Mouse (Mus musculus) limb, embryonic 14.5 days (tissue): Measurements from ENCODE around the gene Fam172a. TPM values are rescaled to one million over a fixed set of nuclear protein-coding genes. Genes with fewer than 3 reads are reported as not detected.

Experiments used
- ATAC-seq: fragments of 200-750 bp; cut with Nextera tagmentation; 2 replicates; pipeline ENCODE4 v1.8.0; 2017; ENCODE audit warnings: low read depth, moderate number of reproducible peaks, moderate TSS enrichment; ENCODE audit not compliant: low FRiP score
- DNase-seq: peaks from one replicate; pipeline ENCODE4 v3.0.0-alpha.2; 2015; ENCODE audit warnings: low spot score
- H3K27ac ChIP-seq: fragments of 300-500 bp; sonication (generic); replicated peaks from 2 replicates; pipeline ENCODE4 v1.5.1; 2014; ENCODE audit warnings: low read depth, mild to moderate bottlenecking, low read length, moderate library complexity, mixed read lengths
- H3K27me3 ChIP-seq: fragments of 300-500 bp; sonication (generic); 2 replicates; pipeline ENCODE4 v1.6.1; 2014; ENCODE audit warnings: low read length, mixed read lengths; ENCODE audit not compliant: control insufficient read depth, insufficient read depth
- H3K36me3 ChIP-seq: fragments of 300-500 bp; sonication (generic); 2 replicates; pipeline ENCODE4 v1.6.1; 2014; ENCODE audit warnings: mild to moderate bottlenecking, low read length, moderate library complexity, mixed read lengths; ENCODE audit not compliant: control insufficient read depth, insufficient read depth
- H3K4me1 ChIP-seq: fragments of 300-500 bp; sonication (generic); 2 replicates; pipeline ENCODE4 v1.6.1; 2014; ENCODE audit warnings: antibody characterized with exemption, low read length, mixed read lengths; ENCODE audit not compliant: control insufficient read depth, insufficient read depth
- H3K4me2 ChIP-seq: fragments of 300-500 bp; sonication (generic); replicated peaks from 2 replicates; pipeline ENCODE4 v1.6.1; 2014; ENCODE audit warnings: low read depth, mild to moderate bottlenecking, low read length, moderate library complexity; ENCODE audit not compliant: severe bottlenecking
- H3K4me3 ChIP-seq: fragments of 300-500 bp; sonication (generic); replicated peaks from 2 replicates; pipeline ENCODE4 v1.5.1; 2014; ENCODE audit warnings: low read length
- H3K9ac ChIP-seq: fragments of 300-500 bp; sonication (generic); 2 replicates; pipeline ENCODE4 v1.6.1; 2014; ENCODE audit warnings: mild to moderate bottlenecking, low read depth, low read length, moderate library complexity; ENCODE audit not compliant: severe bottlenecking
- H3K9me3 ChIP-seq: fragments of 300-500 bp; sonication (generic); 2 replicates; pipeline ENCODE4 v1.6.1; 2016; ENCODE audit warnings: low read length; ENCODE audit not compliant: control insufficient read depth
- POLR2A ChIP-seq: fragments of 200-500 bp; IDR thresholded peaks from 2 replicates; pipeline ENCODE4 v1.8.0; 2012; ENCODE audit warnings: inconsistent platforms, mild to moderate bottlenecking, moderate library complexity, borderline replicate concordance; ENCODE audit not compliant: insufficient read depth, insufficient read length; ENCODE audit errors: extremely low read depth
- WGBS: fragments of 180-500 bp; shearing (Covaris S2); extraction: QIAGEN DNeasy Blood & Tissue Kit; methylation state at CpG from one replicate; pipeline ENCODE4 v1.1.7; 2014; 5-methylcytosine and 5-hydroxymethylcytosine counted together
- polyA plus RNA-seq, 2 experiments: library from polyadenylated mRNA; depleted of rRNA in 1 of 2; stranded (reverse) in 1 of 2; unstranded in 1 of 2; fragments of >200 nt; fragmentation: Nextera tagmentation in 1 of 2; extraction: Ambion mirVana in 1 of 2; gene quantifications; 2 replicates each; pipeline versions ENCODE4 v1.2.1 to v1.2.3; 2012 to 2014

Gene Fam172a
- polyA plus RNA-seq, 2 experiments = 11.5 to 32.2 TPM

DNA sequence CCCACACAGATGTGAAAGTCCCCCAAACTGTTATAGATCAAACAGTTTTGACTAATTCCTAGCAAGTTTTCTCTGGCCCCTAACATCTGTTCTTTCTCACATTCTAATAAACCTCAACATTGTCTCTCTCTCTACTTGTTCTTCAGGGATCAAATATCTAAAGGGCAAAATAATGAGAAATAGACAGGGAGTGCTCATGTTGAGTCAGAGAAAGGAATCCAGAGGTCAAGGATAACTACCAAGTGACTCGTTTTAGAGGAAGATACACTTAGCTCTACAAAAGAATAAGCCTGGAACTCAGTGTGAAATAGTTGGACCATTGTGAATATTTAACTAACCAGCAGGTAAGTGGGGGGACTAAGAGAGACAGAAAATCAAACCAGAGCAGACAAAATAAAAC, 331.0 kb downstream of the Fam172a start:
- Histone ChIP-seq H3K36me3 (no peaks in the 10 kb centered on the region), H3K4me2 (no peak overlapping the region), H3K9me3 (no peaks in the 10 kb centered on the region), H3K4me1 (no peaks in the 10 kb centered on the region), H3K27me3 (no peaks in the 10 kb centered on the region), H3K4me3 (no peak overlapping the region), H3K27ac (no peak overlapping the region), H3K9ac (no peak overlapping the region)
- no peak for DNase-seq
- WGBS = 22% methylated on average over 1 of the region's 1 CpGs
- ATAC-seq = no peak
- TF ChIP-seq POLR2A = no peak

- no peak overlapping the region for H3K4me3 ChIP-seq
- H3K27me3 ChIP-seq = no peaks in the 10 kb centered on the region
- H3K9ac ChIP-seq = no peak overlapping the region
- TF ChIP-seq POLR2A = no peak
- H3K9me3 ChIP-seq = no peaks in the 10 kb centered on the region
- H3K27ac ChIP-seq = no peak overlapping the region
- ATAC-seq = no peak
- DNase-seq = no peak
- no peak overlapping the region for H3K4me2 ChIP-seq
- H3K36me3 ChIP-seq = no peaks in the 10 kb centered on the region
- WGBS = 65% methylated on average over 1 of the region's 1 CpGs
- no peaks in the 10 kb centered on the region for H3K4me1 ChIP-seq
Measured at GRCm38 (mm10) chr13:78037203-78037602, 335.4 kb downstream of the Fam172a start.

GRCm38 (mm10) chr13:78043203-78043602, 341.4 kb downstream of the Fam172a start:
- Histone ChIP-seq H3K4me2 (no peak overlapping the region), H3K27ac (no peak overlapping the region), H3K4me3 (no peak overlapping the region), H3K9me3 (no peaks in the 10 kb centered on the region), H3K9ac (no peak overlapping the region), H3K4me1 (no peaks in the 10 kb centered on the region), H3K27me3 (no peaks in the 10 kb centered on the region), H3K36me3 (no peaks in the 10 kb centered on the region)
- 73% methylated on average over 6 of the region's 6 CpGs for WGBS
- TF ChIP-seq POLR2A = no peak
- ATAC-seq = no peak
- DNase-seq = no peak

DNA sequence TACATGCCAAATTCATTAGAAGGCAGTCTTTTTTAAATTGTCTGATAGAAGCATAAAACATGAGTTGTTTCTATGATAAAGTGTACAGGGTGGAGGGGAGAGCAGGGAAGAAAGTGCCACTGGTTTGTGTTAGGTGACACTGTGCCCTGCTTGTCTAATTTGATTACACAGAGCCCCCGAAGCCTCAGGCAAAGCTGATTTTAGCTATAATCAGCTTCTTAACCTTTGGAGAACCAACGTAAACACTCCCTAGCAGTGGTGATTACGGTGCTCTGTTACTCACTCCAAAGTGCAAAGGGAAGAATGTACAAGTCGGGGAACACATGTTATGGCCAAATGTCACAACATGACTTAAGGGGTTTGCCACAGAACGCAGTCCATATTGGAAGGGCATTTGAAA, 343.3 kb downstream of the Fam172a start:
- Histone ChIP-seq H3K36me3 (no peaks in the 10 kb centered on the region), H3K4me1 (no peaks in the 10 kb centered on the region), H3K9me3 (no peaks in the 10 kb centered on the region), H3K4me2 (no peak overlapping the region), H3K27ac (no peak overlapping the region), H3K4me3 (no peak overlapping the region), H3K9ac (no peak overlapping the region), H3K27me3 (no peaks in the 10 kb centered on the region)
- WGBS = 30% methylated on average over 5 of the region's 5 CpGs
- ATAC-seq = no peak
- no peak for TF ChIP-seq POLR2A
- DNase-seq = no peak

DNA sequence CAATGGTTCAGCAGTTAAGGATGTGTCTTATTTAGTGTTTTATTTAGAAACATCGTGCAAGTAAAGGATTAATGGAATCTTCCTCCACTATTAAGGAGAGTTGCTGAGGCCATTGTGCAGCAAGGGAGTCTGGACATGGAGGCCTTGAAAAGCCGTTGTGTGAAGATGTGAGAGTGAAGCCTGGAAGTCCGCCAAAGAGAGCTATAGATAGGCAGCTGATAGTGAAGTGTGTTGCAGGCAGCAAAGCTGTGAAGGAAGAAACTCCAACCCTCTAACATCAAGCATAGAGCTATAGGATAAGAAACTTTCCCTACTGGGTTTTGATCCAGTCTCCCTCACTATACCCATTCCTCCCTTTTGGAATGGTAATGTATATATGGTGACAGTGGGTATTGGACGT, 385.9 kb downstream of the Fam172a start:
- no peak overlapping the region for H3K9ac ChIP-seq
- no peaks in the 10 kb centered on the region for H3K36me3 ChIP-seq
- no peak overlapping the region for H3K27ac ChIP-seq
- no peak overlapping the region for H3K4me2 ChIP-seq
- no peak for TF ChIP-seq POLR2A
- no peaks in the 10 kb centered on the region for H3K4me1 ChIP-seq
- no peak overlapping the region for H3K4me3 ChIP-seq
- H3K9me3 ChIP-seq = no peaks in the 10 kb centered on the region
- 84% methylated on average over 4 of the region's 4 CpGs for WGBS
- H3K27me3 ChIP-seq = no peaks in the 10 kb centered on the region
- ATAC-seq (no peak), DNase-seq (no peak)

GRCm38 (mm10) chr13:78090701-78091100, 388.9 kb downstream of the Fam172a start:
- Histone ChIP-seq H3K4me2 (no peak overlapping the region), H3K4me3 (no peak overlapping the region), H3K9me3 (no peaks in the 10 kb centered on the region), H3K9ac (no peak overlapping the region), H3K36me3 (no peaks in the 10 kb centered on the region), H3K27me3 (no peaks in the 10 kb centered on the region), H3K27ac (no peak overlapping the region), H3K4me1 (no peaks in the 10 kb centered on the region)
- no peak for DNase-seq
- TF ChIP-seq POLR2A = no peak
- no peak for ATAC-seq
